Mouse (Mus musculus) gastrocnemius, postnatal 36 days (tissue): Measurements from ENCODE around the gene Gltp. TPM values are rescaled to one million over a fixed set of nuclear protein-coding genes. Genes with fewer than 3 reads are reported as not detected.

Experiments
- DNase-seq, 2 experiments: peaks; one replicate each; pipeline ENCODE4 v3.0.0; 2022
- intact Hi-C: fragments of 180-260 bp; cut with DNase I; formaldehyde crosslinking; loops from one replicate; pipeline ENCODE4 v1.15.1; 2025
- long read RNA-seq, 2 experiments: library from polyadenylated mRNA; stranded (forward); transcript quantifications; one replicate each; pipeline ENCODE4 v2.0.0; 2021
- total RNA-seq, 2 experiments: library from RNA; stranded (reverse); gene quantifications; 2 replicates each; pipeline ENCODE4 v1.2.3; 2021

The Gltp gene
- 1 to 10 TPM; 7.3 to 7.9 TPM for total RNA-seq
- long read RNA-seq, experiment 1, transcript Gltp-201 (5 exons, 1,762 nt): major isoform, 15 of 17 reads
- long read RNA-seq, experiment 1, partial matches to known transcripts: 1 of 17 reads
- long read RNA-seq, experiment 1, other reads (novel, unspliced or antisense): 0 of 17 reads
- long read RNA-seq, experiment 2, transcript Gltp-201 (5 exons, 1,762 nt): major isoform, 14 of 16 reads
- long read RNA-seq, experiment 2, partial matches to known transcripts: 1 of 16 reads
- long read RNA-seq, experiment 2, other reads (novel, unspliced or antisense): 1 of 16 reads

DNA sequence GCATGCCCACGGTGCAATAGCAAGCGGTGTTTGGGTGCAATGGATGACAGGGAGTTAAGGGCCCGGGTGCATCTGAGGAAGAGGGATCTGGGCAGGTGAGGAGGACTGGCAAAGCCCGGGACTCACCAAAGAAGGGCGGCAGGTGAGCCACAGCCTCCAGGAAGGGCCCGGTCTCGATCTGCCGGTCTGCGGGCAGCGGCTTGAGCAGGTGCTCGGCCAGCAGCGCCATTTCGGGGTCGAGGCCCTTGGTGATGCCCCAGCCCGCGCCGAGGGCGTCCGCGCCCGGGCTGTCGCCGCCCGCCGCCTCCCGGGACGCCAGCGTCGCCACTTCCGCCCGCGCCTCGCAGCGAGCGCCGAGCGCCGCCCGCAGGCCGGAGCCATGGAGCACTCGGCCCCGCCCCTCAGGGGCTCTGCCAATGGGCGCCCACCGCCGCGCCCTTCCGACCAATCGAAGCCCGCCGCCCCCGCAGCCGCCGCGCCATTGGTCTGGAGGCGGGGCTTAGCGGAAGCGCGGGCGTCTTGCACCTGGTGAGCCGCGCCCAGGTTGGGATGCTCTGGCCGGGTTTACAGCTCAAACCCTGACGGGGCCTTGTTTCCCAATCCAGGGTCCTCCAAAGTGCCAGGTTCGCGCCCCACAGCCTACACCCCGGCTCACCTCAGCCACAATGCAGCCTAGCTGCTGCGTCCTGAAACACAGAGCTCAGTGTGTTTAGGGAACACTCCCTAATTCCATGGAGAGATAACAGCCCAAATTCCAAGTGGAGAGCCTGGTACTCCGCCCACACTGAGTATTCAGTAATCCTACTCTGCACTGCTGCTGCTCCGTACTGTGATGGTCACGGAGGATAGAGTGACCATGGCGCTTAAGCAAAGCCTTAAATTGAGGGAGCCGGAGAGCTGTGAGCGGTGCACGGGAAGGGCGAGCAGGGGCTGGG is at the start of gene Gltp:
Gltp (minus strand) TSS at position 352 of the 935 bp plus-strand sequence.
- peak; percentile 79 to 89 for DNase-seq
- intact Hi-C loops: no loop called here

DNA sequence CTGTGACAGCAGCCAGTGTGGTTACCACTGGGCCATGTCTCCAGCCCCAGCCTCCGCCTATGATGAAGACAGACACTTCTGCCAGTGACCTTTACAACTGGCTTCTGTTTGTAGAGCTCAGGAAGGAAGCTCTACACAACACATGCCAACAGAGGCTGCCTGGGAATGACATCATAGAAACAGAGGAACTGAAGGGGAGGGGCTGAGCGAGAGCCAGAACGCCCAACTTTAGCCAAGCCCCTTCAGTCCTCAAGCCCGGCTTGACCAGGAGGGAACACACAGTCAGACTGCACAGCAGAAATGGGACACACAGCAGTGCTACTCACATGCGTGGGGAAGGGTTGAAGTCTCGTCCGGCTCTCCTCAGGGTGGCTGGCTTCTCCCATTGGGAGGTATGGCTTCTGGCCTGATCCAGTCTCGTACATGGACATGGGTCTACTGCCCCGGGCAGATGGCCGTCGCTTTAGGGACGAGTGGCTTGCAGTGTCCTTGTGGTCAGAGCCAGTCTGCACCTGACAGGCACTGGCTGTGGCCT is 48.0 kb upstream of the Gltp start:
- DNase-seq: peak; percentile 42 to 53
- intact Hi-C loops: no loop called here

GRCm38 (mm10) chr5:114737090-114737887 is 46.5 kb upstream of the Gltp start:
- intact Hi-C loops: no loop called here
- DNase-seq: no peak

- intact Hi-C loops: no loop called here
- no peak for DNase-seq
Measured at GRCm38 (mm10) chr5:114733606-114734005, 42.8 kb upstream of the Gltp start.

- DNase-seq: no peak
- intact Hi-C loops: no loop called here
Measured at GRCm38 (mm10) chr5:114731969-114732368, 41.2 kb upstream of the Gltp start.

DNA sequence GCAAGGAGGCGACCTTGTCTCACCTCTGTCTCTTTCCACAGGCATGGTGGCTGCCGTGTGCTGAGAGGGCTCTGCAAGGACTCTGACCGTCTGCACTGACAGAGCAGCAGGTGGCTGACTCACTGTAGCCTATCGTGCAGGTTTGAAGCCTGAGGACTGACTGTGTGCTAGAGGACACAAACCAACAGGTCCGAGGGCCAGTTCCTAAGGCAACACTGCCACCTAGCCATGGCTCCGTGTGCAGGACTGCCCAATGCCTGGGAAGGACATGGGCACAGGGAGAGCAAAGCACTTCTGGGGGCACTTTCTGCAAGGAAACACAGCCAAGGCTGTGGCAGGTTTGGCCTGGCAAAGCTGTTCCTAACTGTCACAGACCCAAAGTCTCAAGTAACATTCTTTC is 40.7 kb upstream of the Gltp start:
- no peak for DNase-seq
- intact Hi-C loops: no loop called here

GRCm38 (mm10) chr5:114730129-114730528 is 39.3 kb upstream of the Gltp start:
- no peak for DNase-seq
- intact Hi-C loops: no loop called here

DNA sequence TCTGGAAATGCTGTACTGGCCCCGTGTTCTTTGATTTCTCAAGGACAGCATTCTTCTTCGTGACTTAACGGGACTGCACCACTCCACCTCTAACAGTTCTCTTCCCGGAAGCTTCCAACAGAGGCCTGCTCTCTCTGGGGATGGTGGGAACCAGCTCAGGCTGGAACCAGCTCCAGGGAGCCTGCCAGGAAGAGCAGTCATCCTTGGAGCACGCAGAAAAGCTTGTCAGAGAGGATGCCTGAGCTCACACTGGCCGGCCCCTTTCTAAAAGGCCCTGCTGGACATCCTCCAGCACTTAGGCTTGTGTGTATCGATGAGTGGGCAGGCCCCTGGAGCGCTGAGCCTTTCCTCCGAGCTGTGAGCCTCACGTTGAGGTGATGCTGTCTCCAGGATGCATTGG is 37.4 kb upstream of the Gltp start:
- intact Hi-C loops: no loop called here
- DNase-seq: peak in 1 of 2 experiments; percentile 29

DNA sequence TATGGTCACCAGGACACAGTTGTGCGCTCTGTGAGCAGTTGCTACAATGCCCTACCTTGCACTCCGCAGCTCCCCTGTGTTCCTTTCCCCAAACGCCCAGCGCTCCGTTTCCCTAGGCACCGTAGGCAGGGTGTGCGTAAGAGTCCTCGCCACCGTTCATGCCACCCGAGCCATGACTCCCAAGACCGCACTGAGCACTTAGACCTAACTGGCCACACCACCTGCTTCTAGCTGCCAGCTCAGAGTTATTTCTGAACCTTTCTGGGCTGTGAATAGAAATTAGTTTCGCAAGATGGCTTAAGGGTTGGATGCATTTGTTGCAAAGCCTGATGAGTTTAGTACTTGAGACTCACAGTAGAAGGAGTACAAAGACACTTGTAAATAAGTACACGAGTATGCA is 32.1 kb upstream of the Gltp start:
- DNase-seq: no peak
- intact Hi-C loops: no loop called here

DNA sequence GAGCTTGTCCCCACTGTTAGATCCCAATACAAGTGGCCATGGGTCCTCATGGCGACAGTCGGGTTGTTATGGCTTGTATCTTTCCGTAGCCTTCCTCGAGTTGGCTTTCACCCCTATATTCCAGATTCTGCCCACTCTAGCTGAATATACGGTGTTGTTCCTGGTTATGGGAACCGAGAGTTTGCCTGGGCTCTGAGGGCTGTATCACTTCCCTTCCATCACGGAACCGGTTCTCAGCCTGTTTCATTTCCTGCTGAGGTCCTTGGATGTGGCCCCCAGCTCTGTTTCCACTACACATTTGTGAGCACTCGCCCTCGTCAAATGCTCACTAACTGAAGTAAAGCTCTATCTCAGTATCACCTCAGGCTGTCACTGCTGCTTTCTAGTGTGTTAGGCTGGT is 31.2 kb upstream of the Gltp start:
- intact Hi-C loops: no loop called here
- no peak for DNase-seq

DNA sequence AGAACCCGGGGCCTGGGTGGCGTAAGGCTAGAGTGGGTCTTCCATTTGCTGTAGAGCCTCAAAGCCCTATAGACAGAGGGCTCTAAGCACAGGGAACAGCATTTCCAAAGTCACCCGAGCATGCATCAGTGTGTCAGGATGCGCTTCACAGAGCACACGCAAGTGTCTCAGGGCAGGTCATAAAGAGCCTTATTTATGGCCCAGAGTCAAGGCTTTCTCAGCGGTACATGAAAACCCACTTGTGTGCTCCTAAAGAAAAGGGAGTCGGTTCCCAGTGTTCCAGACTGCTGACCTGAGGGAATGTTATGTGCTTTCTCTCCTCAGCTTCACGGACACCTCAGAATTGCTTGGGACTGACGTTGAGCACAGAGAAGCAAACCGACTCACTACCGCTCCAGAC is 30.0 kb upstream of the Gltp start:
- intact Hi-C loops: no loop called here
- no peak for DNase-seq

- intact Hi-C loops: no loop called here
- DNase-seq: no peak
Measured at GRCm38 (mm10) chr5:114719928-114720270, 29.1 kb upstream of the Gltp start.

DNA sequence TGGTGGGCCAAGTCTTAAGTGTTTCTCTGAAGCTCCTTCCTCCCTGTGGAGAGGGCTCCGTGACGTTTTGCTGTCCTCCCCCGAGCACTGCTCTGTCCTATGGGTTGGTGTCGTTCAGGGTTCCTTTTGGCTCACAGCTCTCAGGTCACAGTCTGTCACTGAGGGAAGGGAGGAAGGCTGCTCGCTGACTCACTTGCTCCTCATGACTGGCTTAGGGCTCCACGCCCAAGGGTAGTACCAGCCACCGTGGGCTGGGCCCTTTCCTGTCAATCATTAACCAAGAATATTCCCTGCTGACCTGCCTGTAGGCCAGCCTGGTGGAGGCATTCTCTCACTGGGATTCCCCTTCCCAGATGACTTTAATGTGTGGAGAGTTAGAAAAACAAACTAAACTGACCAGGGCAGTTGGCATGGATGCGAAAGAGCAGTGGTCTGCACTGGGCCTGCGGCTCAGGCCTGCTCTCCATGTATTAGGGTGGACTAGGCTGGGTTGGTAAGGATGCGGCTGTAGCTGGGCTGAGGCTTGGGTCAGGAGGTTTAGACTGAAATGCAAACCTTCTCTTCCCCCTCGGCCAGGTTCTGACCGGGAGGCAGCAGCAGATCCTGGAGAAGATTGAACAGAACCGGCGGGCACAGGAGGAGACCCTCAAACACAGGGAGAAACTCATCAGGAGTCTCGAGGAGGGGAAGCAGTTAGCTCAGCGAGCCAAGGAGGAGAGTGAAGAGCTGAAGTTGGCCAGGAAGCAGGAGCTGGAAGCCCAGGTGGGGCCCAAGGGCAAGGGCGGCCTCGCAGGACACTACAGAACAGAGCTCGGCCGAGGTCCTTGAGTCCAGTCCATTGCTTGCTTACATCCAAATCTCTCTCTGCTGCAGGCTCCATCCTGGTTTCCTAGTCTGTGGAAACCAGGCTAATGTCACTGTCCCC is 28.5 kb upstream of the Gltp start:
- DNase-seq: no peak
- intact Hi-C loops: no loop called here

DNA sequence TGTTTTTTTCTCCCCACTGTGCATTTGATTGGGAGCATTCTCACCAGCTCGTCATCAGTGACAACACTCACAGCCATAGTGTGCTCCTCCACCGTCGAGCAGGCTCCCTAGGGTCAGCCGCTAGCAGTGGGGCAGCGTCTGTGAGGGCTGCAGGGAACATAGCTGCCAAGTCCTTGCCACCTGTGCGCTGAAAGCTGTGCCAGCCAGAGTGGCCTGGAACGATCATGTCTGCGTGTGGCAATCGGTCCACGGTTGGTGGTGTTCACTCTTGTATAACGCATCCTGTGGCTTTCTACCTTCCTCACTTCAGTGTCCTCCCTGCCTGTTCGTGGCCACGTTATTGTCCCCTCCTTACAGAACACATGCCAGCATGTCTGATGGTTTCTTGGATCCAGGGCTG is 27.7 kb upstream of the Gltp start:
- intact Hi-C loops: no loop called here
- DNase-seq: no peak

GRCm38 (mm10) chr5:114717937-114718336 is 27.2 kb upstream of the Gltp start:
- intact Hi-C loops: no loop called here
- DNase-seq: no peak

GRCm38 (mm10) chr5:114717292-114717691 is 26.5 kb upstream of the Gltp start:
- intact Hi-C loops: no loop called here
- no peak for DNase-seq

DNA sequence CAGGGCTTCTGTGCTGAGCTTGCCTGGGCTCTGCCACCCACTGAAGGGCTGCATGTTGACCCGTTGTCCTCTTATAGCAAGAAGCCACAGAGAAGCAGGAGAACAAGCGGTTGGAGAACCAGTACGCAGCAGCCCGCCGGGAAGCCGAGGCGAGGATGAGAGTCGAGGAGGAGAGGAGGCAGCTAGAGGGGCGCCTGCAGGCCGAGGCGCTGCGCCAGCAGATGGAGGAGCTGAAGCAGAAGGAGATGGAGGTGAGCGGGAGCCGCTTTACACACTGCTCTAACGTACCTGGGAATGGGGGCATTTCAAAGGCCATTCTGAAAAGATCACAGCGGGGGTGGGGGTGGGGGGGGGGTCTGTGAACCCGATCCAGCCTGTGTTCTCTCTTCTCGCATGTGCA is 23.8 kb upstream of the Gltp start:
- intact Hi-C loops: no loop called here
- DNase-seq: no peak

DNA sequence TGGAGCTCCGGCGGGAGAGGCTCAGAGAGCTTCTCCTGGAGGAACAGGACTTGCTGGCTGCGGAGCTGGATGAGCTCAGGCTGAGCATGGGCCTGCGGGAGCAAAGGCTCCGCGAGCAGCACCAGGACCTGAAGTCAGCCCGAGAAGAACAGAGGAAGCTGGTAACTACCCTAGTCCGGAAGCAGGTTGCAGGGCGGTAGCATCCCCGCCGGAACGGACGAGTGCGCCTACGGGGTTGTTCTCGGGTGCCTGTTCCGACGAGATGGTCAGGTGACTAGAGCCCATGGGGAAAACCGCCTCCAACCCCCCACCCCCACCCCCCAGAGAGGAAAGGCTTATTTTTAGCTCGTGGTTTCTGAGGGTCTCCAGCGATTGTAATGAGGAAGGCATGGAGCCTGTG is 18.6 kb upstream of the Gltp start:
- intact Hi-C loops: loop anchor here (5.0 kb wide), 1 partner anchor 33 kb away; no protein-coding TSS in a partner anchor
- DNase-seq: no peak

- intact Hi-C loops: loop anchor here (5.0 kb wide), 1 partner anchor 34 kb away; no protein-coding TSS in a partner anchor
- DNase-seq: no peak
Measured at GRCm38 (mm10) chr5:114708491-114708890, 17.7 kb upstream of the Gltp start.
